Mouse (Mus musculus) midbrain, embryonic 10.5 days (tissue): ENCODE data around the gene Ksr2. TPM values are rescaled to one million over a fixed set of nuclear protein-coding genes. Genes with fewer than 3 reads are reported as not detected.

Experiments
- DNase-seq: peaks from one replicate; pipeline ENCODE4 v3.0.0-alpha.2; 2017; ENCODE audit warnings: low spot score
- H3K27ac ChIP-seq: fragments of 300-500 bp; sonication (generic); replicated peaks from 2 replicates; pipeline ENCODE4 v1.5.1; 2016; ENCODE audit warnings: mild to moderate bottlenecking
- H3K27me3 ChIP-seq: fragments of 300-500 bp; sonication (generic); 2 replicates; pipeline ENCODE4 v1.6.1; 2016; ENCODE audit warnings: low read depth, mild to moderate bottlenecking; ENCODE audit not compliant: poor library complexity, severe bottlenecking
- H3K36me3 ChIP-seq: fragments of 300-500 bp; sonication (generic); 2 replicates; pipeline ENCODE4 v1.6.1; 2016; ENCODE audit warnings: mild to moderate bottlenecking, moderate library complexity
- H3K4me1 ChIP-seq: fragments of 300-500 bp; sonication (generic); 2 replicates; pipeline ENCODE4 v1.6.1; 2016
- H3K4me3 ChIP-seq: fragments of 300-500 bp; sonication (generic); 2 replicates; pipeline ENCODE4 v1.5.1; 2016; ENCODE audit warnings: mild to moderate bottlenecking, moderate library complexity
- H3K9me3 ChIP-seq: fragments of 300-500 bp; sonication (generic); replicated peaks from 2 replicates; pipeline ENCODE4 v1.6.1; 2016; ENCODE audit warnings: mild to moderate bottlenecking
- WGBS: fragments of 180-500 bp; shearing (Covaris S2); methylation state at CpG from one replicate; pipeline ENCODE4 v1.1.7; 2016; 5-methylcytosine and 5-hydroxymethylcytosine counted together
- polyA plus RNA-seq: library from polyadenylated mRNA; unstranded; fragments of >200 nt; fragmentation: Nextera tagmentation; extraction: Ambion mirVana; gene quantifications from 2 replicates; pipeline ENCODE4 v1.2.1, GENCODE M21; 2016

The Ksr2 gene
- polyA plus RNA-seq, 1 experiment from 2014 or later, result 0.52 TPM

DNA sequence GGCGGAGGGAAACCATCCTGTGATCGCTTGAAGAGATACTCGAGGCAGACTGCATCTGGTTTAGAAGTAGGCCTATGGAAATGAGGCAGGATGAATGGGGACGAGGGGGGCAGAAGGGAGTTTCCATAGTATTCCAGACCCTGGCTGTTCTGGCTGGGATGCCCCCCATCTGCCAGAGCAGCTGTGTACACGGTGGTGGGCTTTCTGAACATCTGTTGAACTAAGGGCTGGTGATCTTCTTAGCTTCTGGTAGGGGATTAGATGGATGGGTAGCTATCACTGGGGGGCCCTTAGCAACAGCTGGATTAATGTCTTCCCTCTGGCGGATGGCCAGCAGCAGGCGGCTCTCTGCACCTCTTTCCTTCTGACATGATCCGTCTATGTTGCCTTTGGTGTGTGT lies 276.0 kb downstream of the Ksr2 start:
- no peaks in the 10 kb centered on the region for H3K27me3 ChIP-seq
- H3K4me3 ChIP-seq, result no peak overlapping the region
- no peaks in the 10 kb centered on the region for H3K36me3 ChIP-seq
- WGBS, result 36% methylated on average over 8 of the region's 8 CpGs
- peak overlapping the region; percentile 69 for H3K27ac ChIP-seq
- peaks cover 77% of the 10 kb centered on the region for H3K4me1 ChIP-seq
- H3K9me3 ChIP-seq, result no peaks in the 10 kb centered on the region; the same call in 1 of the 2 replicates
- peak; percentile 33 for DNase-seq

DNA sequence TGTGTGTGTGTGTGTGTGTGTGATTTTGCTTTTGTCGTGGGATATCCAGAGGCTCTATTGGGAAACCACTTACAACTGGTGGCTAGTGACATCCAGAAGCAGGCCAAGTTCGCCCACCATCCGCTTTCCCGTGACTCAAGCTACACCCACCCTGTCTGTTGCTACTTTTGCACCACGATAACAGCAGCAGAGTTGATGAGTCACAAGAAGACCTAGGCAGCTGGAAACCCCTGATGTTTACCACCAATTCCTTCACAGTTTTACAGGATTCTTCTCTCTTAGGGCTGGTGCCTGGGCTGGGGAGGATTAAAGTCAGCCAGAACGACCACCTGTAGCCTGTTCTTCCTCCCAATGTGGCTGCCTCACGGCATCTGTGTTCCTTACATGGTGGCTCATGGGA lies 277.5 kb downstream of the Ksr2 start:
- DNase-seq, result no peak
- no peaks in the 10 kb centered on the region; the same call in 1 of the 2 replicates for H3K9me3 ChIP-seq
- H3K4me1 ChIP-seq, result peaks cover 84% of the 10 kb centered on the region
- no peaks in the 10 kb centered on the region for H3K27me3 ChIP-seq
- no peak overlapping the region for H3K4me3 ChIP-seq
- H3K27ac ChIP-seq, result peak overlapping the region; percentile 69
- WGBS, result 80% methylated on average over 7 of the region's 7 CpGs
- no peaks in the 10 kb centered on the region for H3K36me3 ChIP-seq

DNA sequence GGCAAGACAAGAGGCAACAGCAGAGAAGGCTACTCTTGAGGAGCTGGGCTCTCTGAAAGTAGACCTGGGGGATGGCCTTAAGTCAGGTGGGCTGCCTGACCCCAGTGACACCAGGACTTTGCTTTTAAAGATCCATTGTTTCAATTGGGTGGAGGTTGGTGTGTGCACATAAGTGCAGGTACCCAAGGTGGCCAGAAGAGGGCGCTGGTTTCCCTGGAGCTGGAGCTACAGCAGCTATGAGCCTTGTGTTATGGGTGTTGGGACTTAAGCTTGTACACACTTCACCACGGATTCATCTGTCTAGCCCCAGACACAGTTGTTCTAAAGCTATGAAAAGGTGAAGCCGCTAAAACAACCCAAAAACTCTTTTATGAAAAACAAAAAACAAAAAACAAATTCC lies 279.8 kb downstream of the Ksr2 start:
- H3K36me3 ChIP-seq, result no peaks in the 10 kb centered on the region
- no peaks in the 10 kb centered on the region; the same call in 1 of the 2 replicates for H3K9me3 ChIP-seq
- no peaks in the 10 kb centered on the region for H3K27me3 ChIP-seq
- no peak for DNase-seq
- 76% methylated on average over 3 of the region's 3 CpGs for WGBS
- H3K4me1 ChIP-seq, result peaks cover 61% of the 10 kb centered on the region
- no peak overlapping the region for H3K4me3 ChIP-seq
- no peak overlapping the region for H3K27ac ChIP-seq

DNA sequence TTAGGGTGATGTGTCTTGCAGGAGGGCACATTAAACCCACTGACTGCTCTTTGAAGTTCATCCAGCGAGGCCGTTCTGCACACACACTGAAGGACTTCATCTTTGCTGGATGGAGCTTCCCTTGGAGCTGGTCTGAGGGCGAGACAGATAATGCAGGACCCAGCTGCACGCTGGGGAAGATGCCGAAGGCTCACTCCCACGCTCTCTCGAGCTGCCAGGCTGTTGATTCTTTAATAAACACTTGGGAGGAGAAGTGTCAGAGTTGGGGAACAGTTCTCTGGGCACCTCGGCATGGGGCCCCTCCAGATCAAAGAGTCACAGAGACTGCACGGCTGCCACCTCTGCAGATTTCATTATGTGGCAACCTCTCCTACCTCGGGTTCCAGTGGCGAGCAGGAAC lies 280.8 kb downstream of the Ksr2 start:
- Histone ChIP-seq H3K4me3 (no peak overlapping the region), H3K36me3 (no peaks in the 10 kb centered on the region), H3K27ac (no peak overlapping the region; the same call in 1 of the 2 replicates), H3K4me1 (peaks cover 51% of the 10 kb centered on the region), H3K9me3 (no peaks in the 10 kb centered on the region; the same call in 1 of the 2 replicates), H3K27me3 (no peaks in the 10 kb centered on the region)
- DNase-seq, result no peak
- WGBS, result 72% methylated on average over 11 of the region's 11 CpGs

DNA sequence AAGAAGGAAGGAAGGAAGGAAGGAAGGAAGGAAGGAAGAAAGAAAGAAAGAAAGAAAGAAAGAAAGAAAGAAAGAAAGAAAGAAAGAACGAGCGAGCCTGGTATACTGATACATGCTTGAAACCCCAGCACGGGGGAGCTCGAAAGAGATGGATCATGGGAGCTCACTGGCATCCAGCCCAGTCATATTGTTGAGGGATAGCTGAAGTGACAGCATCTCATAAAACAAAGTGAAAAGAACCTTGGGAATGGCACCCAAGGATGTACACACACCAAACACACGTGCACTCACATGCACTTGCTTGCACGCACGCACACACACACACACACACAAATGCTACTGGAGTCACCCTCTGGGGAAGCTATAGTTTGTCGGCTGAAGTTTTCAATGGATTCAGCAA lies 282.6 kb downstream of the Ksr2 start:
- H3K4me1 ChIP-seq, result peaks cover 33% of the 10 kb centered on the region
- no peaks in the 10 kb centered on the region for H3K27me3 ChIP-seq
- H3K9me3 ChIP-seq, result no peaks in the 10 kb centered on the region; the same call in 1 of the 2 replicates
- no peaks in the 10 kb centered on the region for H3K36me3 ChIP-seq
- 93% methylated on average over 8 of the region's 8 CpGs for WGBS
- no peak for DNase-seq
- H3K4me3 ChIP-seq, result no peak overlapping the region
- no peak overlapping the region for H3K27ac ChIP-seq

DNA sequence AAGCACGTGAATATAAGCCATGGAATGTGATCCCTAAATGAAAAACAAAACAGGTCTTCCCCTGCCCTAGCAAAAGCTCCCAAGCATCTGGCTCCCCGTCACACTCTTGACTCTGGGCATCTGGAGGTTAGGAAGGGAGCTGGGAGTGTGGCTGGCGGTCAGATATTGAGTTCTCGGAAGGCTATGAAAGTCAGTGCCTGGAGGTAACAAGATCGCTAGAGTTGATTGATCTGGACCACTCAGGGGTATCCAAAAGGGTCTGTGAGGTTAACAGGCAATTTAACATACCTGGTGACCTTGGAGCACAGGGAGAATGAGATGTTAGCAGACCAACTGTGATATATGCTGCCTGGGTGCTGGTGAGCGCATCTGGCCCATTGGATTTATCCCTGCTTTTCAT lies 283.8 kb downstream of the Ksr2 start:
- 77% methylated on average over 6 of the region's 6 CpGs for WGBS

DNA sequence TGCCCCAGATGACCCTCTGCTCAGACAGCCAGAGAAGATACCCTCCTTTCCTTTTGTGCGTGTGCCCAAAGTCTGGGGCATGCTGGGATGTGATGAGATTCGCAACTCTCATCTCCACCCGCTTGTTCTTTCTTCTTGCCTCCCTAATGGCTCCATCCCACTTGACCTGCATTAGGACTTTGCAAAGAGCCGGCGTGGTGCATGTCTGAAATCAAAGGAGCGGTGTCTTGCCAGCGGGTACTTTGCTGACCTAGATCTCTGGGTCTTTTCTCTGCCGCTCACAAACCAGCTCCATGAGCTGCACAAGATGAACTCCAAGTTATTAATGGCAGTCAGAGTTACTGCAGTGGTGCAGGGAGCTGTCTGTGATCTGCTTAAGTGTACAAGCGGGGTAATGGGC lies 290.6 kb downstream of the Ksr2 start:
- Histone ChIP-seq H3K4me1 (peaks cover 9% of the 10 kb centered on the region), H3K9me3 (peaks cover 15% of the 10 kb centered on the region), H3K36me3 (peaks cover 6% of the 10 kb centered on the region; the same call in 1 of the 2 replicates), H3K27me3 (no peaks in the 10 kb centered on the region), H3K27ac (no peak overlapping the region), H3K4me3 (no peak overlapping the region)
- no peak for DNase-seq
- WGBS, result 90% methylated on average over 9 of the region's 9 CpGs

More for the DNA sequence above, 283.8 kb downstream of the Ksr2 start:
- DNase-seq, result no peak
- H3K9me3 ChIP-seq, result no peaks in the 10 kb centered on the region; the same call in 1 of the 2 replicates
- peaks cover 23% of the 10 kb centered on the region for H3K4me1 ChIP-seq
- no peak overlapping the region for H3K4me3 ChIP-seq
- no peaks in the 10 kb centered on the region for H3K27me3 ChIP-seq
- no peak overlapping the region for H3K27ac ChIP-seq
- no peaks in the 10 kb centered on the region for H3K36me3 ChIP-seq

DNA sequence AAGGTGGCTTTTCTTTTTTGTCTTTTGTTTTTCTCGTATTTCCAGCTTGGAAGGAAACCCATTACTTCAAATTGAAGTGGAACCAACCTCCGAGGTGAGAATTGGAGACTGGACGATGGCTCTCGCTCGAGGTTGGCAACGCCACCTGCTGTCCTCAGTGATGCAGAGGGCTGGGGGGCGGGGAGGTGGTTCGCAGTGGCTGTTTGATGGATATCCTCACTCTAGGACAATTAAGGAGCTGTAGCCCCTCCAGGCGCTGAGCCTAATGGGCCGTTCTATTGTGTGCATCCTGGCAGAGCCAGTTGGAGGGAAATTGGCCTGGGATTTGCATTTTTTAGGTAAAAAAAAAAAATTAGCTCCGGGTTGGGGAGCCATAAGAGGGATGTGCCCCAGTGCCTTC lies 292.8 kb downstream of the Ksr2 start:
- no peaks in the 10 kb centered on the region for H3K27me3 ChIP-seq
- WGBS, result 43% methylated on average over 11 of the region's 11 CpGs

DNA sequence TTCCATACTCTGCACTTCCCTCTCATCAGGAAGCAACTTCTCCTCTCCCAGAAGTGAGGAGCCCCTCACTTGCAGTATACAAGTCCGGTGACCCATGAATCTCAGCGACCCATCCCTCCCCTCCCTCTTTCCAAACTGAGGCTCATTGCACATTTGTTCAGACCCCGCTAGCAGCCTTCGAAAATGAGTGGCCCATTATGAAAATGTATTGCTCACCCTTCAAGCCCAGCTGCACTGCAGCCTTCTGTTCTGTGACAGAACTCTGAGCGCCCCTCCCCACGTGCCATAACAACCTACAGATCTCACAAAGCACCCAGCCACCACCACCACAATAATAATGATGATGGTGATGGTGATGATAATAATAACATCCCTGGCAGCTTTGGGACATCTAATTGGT lies 295.5 kb downstream of the Ksr2 start:
- no peak for DNase-seq
- Histone ChIP-seq H3K36me3 (peaks cover 6% of the 10 kb centered on the region; the same call in 1 of the 2 replicates), H3K9me3 (peaks cover 15% of the 10 kb centered on the region), H3K4me3 (no peak overlapping the region), H3K4me1 (peaks cover 9% of the 10 kb centered on the region), H3K27me3 (no peaks in the 10 kb centered on the region), H3K27ac (no peak overlapping the region)
- WGBS, result 79% methylated on average over 6 of the region's 6 CpGs

More for the DNA sequence above, 292.8 kb downstream of the Ksr2 start:
- H3K9me3 ChIP-seq, result peaks cover 15% of the 10 kb centered on the region
- H3K27ac ChIP-seq, result no peak overlapping the region
- peaks cover 9% of the 10 kb centered on the region for H3K4me1 ChIP-seq
- peaks cover 6% of the 10 kb centered on the region; the same call in 1 of the 2 replicates for H3K36me3 ChIP-seq
- H3K4me3 ChIP-seq, result no peak overlapping the region
- no peak for DNase-seq

DNA sequence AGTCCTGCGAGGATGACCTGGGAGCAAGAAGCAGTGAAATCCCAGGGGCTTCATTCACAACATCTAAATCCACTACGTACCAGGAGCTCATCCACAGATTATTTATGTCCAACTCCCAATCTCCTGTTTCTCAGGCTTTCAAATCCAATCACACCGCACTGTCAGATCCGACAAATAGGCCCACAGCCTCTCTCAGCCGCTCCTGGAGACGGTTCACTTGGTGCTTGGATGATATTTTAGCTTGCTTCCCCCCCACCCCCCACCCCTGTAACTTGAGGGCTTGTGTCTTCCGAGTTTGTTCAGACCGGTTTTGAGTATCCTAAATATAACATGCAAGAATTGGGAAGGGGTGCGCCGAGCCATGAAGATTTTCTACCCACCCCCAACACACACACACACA lies 297.8 kb downstream of the Ksr2 start:
- 90% methylated on average over 10 of the region's 10 CpGs for WGBS

DNA sequence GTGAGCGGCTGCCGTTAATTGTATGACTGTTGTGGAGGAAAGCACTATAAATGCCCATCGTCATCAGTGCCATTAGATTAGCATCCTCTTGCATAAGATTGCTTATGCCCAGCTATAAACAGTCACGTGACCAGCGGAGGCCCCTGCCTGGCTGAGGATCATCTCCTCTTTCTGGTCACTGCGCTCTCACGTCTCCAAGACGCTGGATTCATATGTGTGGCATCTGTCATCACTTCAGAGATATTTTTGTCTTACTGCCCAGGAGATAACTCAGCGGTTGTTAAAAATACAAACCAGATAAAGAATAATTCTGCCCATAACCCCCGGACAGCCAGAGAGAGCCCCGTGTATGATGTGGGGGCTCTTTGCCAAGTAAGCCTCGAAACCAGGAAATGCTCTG lies 298.4 kb downstream of the Ksr2 start:
- peaks cover 14% of the 10 kb centered on the region for H3K9me3 ChIP-seq

More for the DNA sequence above, 297.8 kb downstream of the Ksr2 start:
- peaks cover 6% of the 10 kb centered on the region; the same call in 1 of the 2 replicates for H3K36me3 ChIP-seq
- no peak for DNase-seq
- no peak overlapping the region for H3K27ac ChIP-seq
- H3K9me3 ChIP-seq, result peaks cover 15% of the 10 kb centered on the region
- H3K27me3 ChIP-seq, result no peaks in the 10 kb centered on the region
- H3K4me1 ChIP-seq, result peaks cover 5% of the 10 kb centered on the region
- H3K4me3 ChIP-seq, result no peak overlapping the region

DNA sequence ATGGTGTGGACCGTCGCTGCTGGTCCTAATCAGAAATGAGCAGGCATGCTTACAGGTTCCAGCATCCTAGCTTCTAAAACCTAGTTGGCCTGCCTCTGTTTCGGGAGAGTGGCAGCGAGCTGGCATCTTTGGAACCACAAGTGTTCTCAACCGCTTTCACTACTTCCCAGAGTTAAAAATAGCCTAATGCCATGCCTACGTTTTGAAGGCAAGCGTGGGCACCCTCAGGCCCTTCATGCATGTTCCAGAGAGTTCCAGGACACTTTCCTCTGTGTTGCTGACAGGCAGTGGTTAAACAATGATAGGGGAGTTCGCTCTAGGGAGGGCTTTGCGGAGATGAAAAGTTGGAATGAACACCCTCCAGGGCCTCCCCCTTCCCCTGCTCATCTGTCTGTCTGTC lies 303.3 kb downstream of the Ksr2 start:
- Histone ChIP-seq H3K36me3 (no peaks in the 10 kb centered on the region), H3K9me3 (no peaks in the 10 kb centered on the region)
- WGBS, result 93% methylated on average over 9 of the region's 9 CpGs

More for the DNA sequence above, 298.4 kb downstream of the Ksr2 start:
- Histone ChIP-seq H3K27ac (no peak overlapping the region), H3K4me1 (peaks cover 4% of the 10 kb centered on the region; the same call in 1 of the 2 replicates), H3K27me3 (no peaks in the 10 kb centered on the region), H3K4me3 (no peak overlapping the region), H3K36me3 (peaks cover 6% of the 10 kb centered on the region; the same call in 1 of the 2 replicates)
- WGBS, result 89% methylated on average over 12 of the region's 12 CpGs
- DNase-seq, result no peak

DNA sequence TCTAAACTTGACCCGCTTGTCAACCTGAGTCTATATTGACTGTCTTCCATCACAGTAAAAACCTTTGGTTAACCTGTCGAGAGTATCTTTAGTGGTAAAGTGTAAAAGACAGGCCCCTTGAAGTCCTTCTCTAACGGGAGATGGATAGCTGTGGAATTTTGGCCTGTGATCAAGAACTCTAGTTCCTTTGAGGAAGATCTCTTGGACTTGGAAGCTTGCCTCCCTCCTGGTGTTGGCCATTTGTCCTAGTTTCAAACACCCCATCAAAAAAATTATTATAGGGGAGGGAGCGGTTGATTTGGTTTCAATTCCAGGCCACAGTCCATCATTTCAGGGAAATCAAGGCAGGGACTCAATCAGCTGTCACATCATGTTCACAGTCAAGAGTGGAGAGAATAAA lies 309.5 kb downstream of the Ksr2 start:
- Histone ChIP-seq H3K4me3 (no peak overlapping the region), H3K9me3 (no peaks in the 10 kb centered on the region), H3K36me3 (no peaks in the 10 kb centered on the region), H3K27me3 (no peaks in the 10 kb centered on the region), H3K4me1 (peaks cover 11% of the 10 kb centered on the region), H3K27ac (no peak overlapping the region)
- 91% methylated on average over 4 of the region's 4 CpGs for WGBS
- DNase-seq, result no peak

More for the DNA sequence above, 303.3 kb downstream of the Ksr2 start:
- no peaks in the 10 kb centered on the region for H3K27me3 ChIP-seq
- DNase-seq, result no peak
- H3K27ac ChIP-seq, result no peak overlapping the region
- H3K4me3 ChIP-seq, result no peak overlapping the region
- no peaks in the 10 kb centered on the region for H3K4me1 ChIP-seq
